Mouse (Mus musculus) midbrain, embryonic 11.5 days (tissue): ENCODE measurements at regions not wholly inside any gene's neighbourhood (a gene's known extent, or its start where the extent isn't known, plus 50 kb on each side); places are given as distances from the start of the nearest gene placed in this dataset.

Experiments used
- ATAC-seq: fragments of 200-750 bp; cut with Nextera tagmentation; 2 replicates; pipeline ENCODE4 v1.8.0; 2017; ENCODE audit warnings: moderate TSS enrichment, moderate library complexity; ENCODE audit not compliant: low FRiP score
- DNase-seq: peaks from one replicate; pipeline ENCODE4 v3.0.0; 2015; ENCODE audit warnings: low spot score; ENCODE audit errors: missing footprints
- H3K27ac ChIP-seq: fragments of 300-500 bp; sonication (generic); 2 replicates; pipeline ENCODE4 v1.5.1; 2014; ENCODE audit warnings: low read depth, low read length
- H3K27me3 ChIP-seq: fragments of 300-500 bp; sonication (generic); 2 replicates; pipeline ENCODE4 v1.6.1; 2014; ENCODE audit warnings: mild to moderate bottlenecking, low read length, moderate library complexity, mixed read lengths; ENCODE audit not compliant: control insufficient read depth, insufficient read depth
- H3K36me3 ChIP-seq: fragments of 300-500 bp; sonication (generic); 2 replicates; pipeline ENCODE4 v1.6.1; 2014; ENCODE audit warnings: mild to moderate bottlenecking, low read length, moderate library complexity, mixed read lengths; ENCODE audit not compliant: control insufficient read depth, insufficient read depth
- H3K4me1 ChIP-seq: fragments of 300-500 bp; sonication (generic); 2 replicates; pipeline ENCODE4 v1.6.1; 2014; ENCODE audit warnings: low read length; ENCODE audit not compliant: control insufficient read depth, insufficient read depth
- H3K4me2 ChIP-seq: fragments of 300-500 bp; sonication (generic); 2 replicates; pipeline ENCODE4 v1.6.1; 2014; ENCODE audit warnings: mild to moderate bottlenecking, moderate library complexity
- H3K4me3 ChIP-seq: fragments of 300-500 bp; sonication (generic); 2 replicates; pipeline ENCODE4 v1.5.1; 2014; ENCODE audit warnings: low read depth, low read length
- H3K9ac ChIP-seq: fragments of 300-500 bp; sonication (generic); 2 replicates; pipeline ENCODE4 v1.6.1; 2014; ENCODE audit warnings: low read length
- H3K9me3 ChIP-seq: fragments of 300-500 bp; sonication (generic); 2 replicates; pipeline ENCODE4 v1.6.1; 2016; ENCODE audit warnings: low read length; ENCODE audit not compliant: control insufficient read depth
- WGBS: fragments of 180-500 bp; shearing (Covaris S2); extraction: QIAGEN DNeasy Blood & Tissue Kit; methylation state at CpG from one replicate; pipeline ENCODE4 v1.1.7; 2014; 5-methylcytosine and 5-hydroxymethylcytosine counted together

DNA sequence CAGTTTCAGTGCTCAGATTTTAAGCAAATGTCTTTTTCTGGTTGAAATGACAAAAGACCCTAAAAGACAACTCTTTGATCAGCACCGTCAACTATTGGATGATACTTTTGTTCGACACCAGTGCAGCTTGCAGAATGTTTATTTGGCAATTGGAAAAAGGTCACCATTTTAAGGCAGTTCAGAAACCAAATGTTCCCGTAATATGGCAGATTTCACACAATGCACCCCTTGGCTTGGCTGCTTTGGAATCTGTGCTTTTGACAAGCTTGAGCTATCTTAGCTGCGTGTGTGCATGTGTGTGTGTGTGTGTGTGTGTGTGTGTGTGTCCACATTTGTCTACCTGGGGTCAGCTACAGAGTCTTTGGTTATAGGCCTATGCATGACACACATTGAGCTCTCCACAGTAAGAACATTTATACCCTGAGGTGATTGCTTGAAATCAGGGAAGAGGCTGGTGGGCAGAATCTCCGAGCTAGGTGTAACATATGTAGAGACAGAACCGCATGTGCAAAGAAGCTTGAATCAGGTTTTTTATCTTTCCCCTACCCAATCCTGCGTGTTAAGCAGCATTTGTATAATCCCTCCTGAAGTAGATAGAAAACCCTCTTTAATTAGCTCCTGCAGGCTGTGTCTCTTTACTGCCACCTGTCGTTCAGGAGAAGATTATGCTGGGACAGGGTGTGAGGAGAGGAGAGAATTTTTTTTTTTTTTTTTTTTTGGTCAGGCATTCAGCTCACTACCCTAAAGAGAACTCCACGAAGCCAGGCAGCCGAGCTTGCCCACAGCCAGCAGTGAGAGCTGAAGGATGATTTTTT is 85.1 kb upstream of the Arrdc4 start:
- Histone ChIP-seq H3K9ac (no peak overlapping the region), H3K4me1 (no peaks in the 10 kb centered on the region), H3K36me3 (no peaks in the 10 kb centered on the region), H3K4me2 (no peak overlapping the region), H3K27ac (no peak overlapping the region), H3K4me3 (no peak overlapping the region), H3K27me3 (no peaks in the 10 kb centered on the region), H3K9me3 (no peaks in the 10 kb centered on the region)
- WGBS: 48% methylated on average over 10 of the region's 10 CpGs
- DNase-seq (no peak), ATAC-seq (peak; percentile 64; the same call in 1 of the 2 replicates)

DNA sequence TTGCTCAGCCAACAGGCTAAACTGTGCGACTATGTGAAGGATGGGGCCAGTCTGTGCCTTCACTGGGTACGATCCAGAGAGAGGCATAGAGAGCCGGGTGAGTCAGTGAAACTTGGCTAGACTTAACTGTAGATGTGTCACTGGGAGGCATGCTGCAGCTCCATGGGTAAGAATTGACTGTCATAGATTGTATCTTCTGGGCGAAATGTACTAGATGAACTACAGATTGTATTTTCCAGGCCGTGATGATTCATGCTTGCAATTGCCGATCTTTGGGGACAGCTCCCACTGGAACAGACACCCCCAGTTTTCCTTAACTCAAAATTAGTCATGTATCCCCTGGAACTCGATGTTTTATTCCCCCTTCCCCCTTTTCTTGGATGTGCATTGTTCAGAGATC is 84.5 kb upstream of the Arrdc4 start:
- ATAC-seq (no peak), DNase-seq (no peak)
- Histone ChIP-seq H3K27me3 (no peaks in the 10 kb centered on the region), H3K9ac (no peak overlapping the region), H3K36me3 (no peaks in the 10 kb centered on the region), H3K27ac (no peak overlapping the region), H3K4me2 (no peak overlapping the region), H3K9me3 (no peaks in the 10 kb centered on the region), H3K4me1 (no peaks in the 10 kb centered on the region), H3K4me3 (no peak overlapping the region)
- 92% methylated on average over 7 of the region's 7 CpGs for WGBS

DNA sequence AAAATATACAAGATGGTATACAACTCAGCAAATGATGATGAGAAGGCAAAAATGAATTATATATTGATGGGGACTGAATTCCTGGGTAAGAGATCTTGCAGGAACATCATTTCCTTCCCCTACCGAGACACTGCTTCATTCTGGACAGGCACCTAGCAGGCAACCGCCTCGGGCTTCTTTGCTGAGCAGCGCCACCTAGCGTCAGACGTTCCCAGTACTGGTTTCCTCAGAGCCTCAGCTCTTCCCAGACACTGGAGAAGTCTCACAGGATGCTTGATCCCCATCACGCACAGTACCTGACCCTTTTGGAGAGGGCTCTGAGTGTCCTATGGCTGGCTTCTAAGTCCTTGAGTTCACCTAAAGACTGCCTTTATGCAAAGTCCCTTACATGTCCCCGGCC is 80.8 kb upstream of the Arrdc4 start:
- no peak overlapping the region for H3K4me2 ChIP-seq
- H3K27me3 ChIP-seq: no peaks in the 10 kb centered on the region
- 15% methylated on average over 8 of the region's 8 CpGs for WGBS
- H3K4me3 ChIP-seq: no peak overlapping the region
- H3K9ac ChIP-seq: no peak overlapping the region
- ATAC-seq: peak; percentile 74; the same call in 1 of the 2 replicates
- no peaks in the 10 kb centered on the region for H3K9me3 ChIP-seq
- no peaks in the 10 kb centered on the region for H3K4me1 ChIP-seq
- no peaks in the 10 kb centered on the region for H3K36me3 ChIP-seq
- H3K27ac ChIP-seq: no peak overlapping the region
- peak; percentile 98 for DNase-seq

DNA sequence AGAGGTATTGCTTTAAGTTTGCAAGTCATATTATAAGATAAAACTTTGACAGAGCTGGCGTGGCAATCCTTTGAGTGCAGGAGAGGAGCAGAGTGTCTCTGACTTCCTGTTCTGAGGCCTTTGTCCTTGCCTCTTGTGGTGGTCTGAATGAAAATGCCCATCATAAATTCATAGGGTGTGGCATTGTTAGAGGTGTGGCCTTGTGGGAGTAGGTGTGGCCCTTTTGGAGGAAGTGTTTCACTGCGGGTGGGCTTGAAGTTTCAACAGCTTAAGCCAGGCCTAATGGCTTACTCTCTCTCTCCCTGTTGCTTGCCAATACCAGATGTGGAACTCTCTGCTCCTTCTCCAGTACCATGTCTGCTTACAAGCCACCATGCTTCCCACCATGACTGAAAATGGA is 75.4 kb upstream of the Arrdc4 start:
- no peaks in the 10 kb centered on the region for H3K9me3 ChIP-seq
- H3K4me1 ChIP-seq: no peaks in the 10 kb centered on the region
- H3K27me3 ChIP-seq: no peaks in the 10 kb centered on the region
- ATAC-seq: no peak
- 84% methylated on average over 2 of the region's 2 CpGs for WGBS
- H3K9ac ChIP-seq: no peak overlapping the region
- no peak overlapping the region for H3K4me2 ChIP-seq
- no peak for DNase-seq
- no peaks in the 10 kb centered on the region for H3K36me3 ChIP-seq
- H3K27ac ChIP-seq: no peak overlapping the region
- H3K4me3 ChIP-seq: no peak overlapping the region

DNA sequence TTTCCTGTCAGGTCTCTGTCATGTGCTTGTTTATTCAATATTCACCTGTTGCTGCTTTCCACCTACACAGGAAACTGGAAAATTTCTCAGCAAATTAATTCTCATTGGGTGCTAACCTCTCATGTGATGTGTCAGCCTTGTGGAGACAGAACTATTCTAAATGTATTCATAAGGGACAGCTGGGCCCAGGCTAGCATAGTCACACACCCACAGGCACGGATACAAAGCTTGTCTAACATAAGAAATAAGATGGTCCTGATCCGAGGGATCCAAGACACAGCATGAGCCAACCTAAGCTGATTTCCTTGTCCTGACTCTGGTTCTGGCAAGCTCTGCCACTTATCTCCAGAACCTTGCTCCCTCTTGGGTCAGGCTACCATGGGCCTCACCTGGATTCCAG is 74.6 kb upstream of the Arrdc4 start:
- Histone ChIP-seq H3K36me3 (no peaks in the 10 kb centered on the region), H3K27ac (no peak overlapping the region), H3K9me3 (no peaks in the 10 kb centered on the region), H3K9ac (no peak overlapping the region), H3K4me3 (no peak overlapping the region), H3K4me1 (no peaks in the 10 kb centered on the region), H3K4me2 (no peak overlapping the region), H3K27me3 (no peaks in the 10 kb centered on the region)
- no peak for DNase-seq
- peak; percentile 33; the same call in 1 of the 2 replicates for ATAC-seq
- 66% methylated on average over 2 of the region's 2 CpGs for WGBS

DNA sequence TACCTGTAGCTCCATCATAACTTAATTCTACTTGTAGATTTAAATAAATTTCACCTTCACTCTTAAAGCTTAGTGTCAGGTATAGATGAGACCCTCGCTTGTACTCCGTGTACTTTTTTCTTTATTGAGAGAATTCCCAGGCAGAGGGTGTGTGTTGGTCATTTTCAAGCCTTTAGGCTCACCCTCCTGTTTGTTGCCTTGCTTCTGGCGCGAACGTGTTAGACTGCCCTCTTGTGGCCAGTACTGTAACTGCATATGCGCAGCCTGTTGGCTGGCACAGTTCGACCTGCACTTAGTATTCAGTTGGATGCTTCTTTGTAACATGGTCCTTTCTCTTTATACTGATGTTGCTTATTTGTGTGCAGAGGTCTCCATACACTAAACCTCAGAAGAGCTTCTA is 74.1 kb upstream of the Arrdc4 start:
- WGBS: 3% methylated on average over 7 of the region's 7 CpGs
- H3K4me1 ChIP-seq: no peaks in the 10 kb centered on the region
- ATAC-seq: peak; percentile 55
- no peaks in the 10 kb centered on the region for H3K27me3 ChIP-seq
- DNase-seq: peak; percentile 97
- no peak overlapping the region for H3K9ac ChIP-seq
- H3K36me3 ChIP-seq: no peaks in the 10 kb centered on the region
- no peaks in the 10 kb centered on the region for H3K9me3 ChIP-seq
- H3K27ac ChIP-seq: no peak overlapping the region
- no peak overlapping the region for H3K4me3 ChIP-seq
- H3K4me2 ChIP-seq: no peak overlapping the region

DNA sequence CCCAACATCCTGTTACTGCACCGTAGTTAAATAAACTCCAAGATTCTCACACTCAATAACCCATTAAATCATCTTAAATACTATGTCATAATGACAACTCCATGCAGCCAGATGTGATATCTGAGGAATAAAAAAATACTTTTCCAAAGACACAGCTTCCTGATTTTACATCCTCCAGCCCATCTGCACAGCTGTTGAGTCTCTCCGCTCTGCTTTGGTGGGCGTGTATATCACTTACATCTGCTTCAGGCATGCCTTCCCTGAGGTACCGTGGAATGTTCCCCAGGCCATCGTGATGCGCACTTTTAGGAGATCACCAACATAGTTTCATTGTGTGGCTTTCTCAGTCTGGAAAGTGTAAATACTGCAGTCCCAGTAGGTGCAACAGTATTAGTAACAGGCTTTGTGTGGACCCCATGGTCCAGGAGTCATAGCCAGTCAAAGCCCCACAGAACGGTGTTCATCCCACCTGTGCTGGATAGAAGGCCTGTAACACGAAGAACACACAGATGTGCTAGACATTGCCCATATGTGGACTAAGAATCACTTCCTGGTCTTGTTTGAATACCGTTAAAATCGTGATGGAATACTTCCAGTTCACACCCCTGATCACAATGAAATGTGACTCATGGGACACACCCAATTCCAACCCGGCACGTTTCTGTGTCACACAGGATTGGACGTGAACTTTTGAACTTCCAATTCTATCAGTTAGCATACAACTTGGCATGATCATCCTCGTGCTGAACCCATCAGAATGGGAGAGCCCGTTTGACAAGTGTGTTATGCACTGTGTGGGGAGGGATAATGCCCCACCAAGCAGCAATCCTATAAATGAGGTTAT is 66.0 kb upstream of the Arrdc4 start:
- no peak overlapping the region for H3K4me3 ChIP-seq
- H3K9me3 ChIP-seq: no peaks in the 10 kb centered on the region
- H3K4me1 ChIP-seq: no peaks in the 10 kb centered on the region
- no peak overlapping the region for H3K9ac ChIP-seq
- ATAC-seq: no peak
- no peaks in the 10 kb centered on the region for H3K27me3 ChIP-seq
- H3K4me2 ChIP-seq: no peak overlapping the region
- H3K36me3 ChIP-seq: no peaks in the 10 kb centered on the region
- 91% methylated on average over 15 of the region's 15 CpGs for WGBS
- H3K27ac ChIP-seq: no peak overlapping the region
- DNase-seq: no peak

DNA sequence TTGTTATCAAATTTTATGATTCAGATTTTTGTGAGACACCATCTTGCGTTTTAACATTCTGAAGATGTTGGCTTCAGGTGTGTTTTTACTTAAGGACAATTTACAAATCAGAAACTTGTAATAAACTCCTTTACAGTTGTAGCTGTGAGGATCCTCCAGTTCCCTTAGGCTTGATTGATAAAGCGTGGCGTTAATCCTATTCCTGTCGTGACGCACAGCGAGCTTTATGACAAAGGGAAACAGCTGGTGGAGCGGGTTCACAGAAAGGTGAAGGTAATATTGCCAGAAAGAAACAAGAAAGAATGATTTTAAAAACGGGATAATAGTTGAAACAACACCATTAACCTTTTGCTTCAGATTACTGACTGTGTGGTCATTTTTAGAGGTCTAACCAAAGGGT is 60.7 kb upstream of the Arrdc4 start:
- no peaks in the 10 kb centered on the region for H3K4me1 ChIP-seq
- WGBS: 43% methylated on average over 8 of the region's 8 CpGs
- H3K27ac ChIP-seq: no peak overlapping the region
- H3K27me3 ChIP-seq: no peaks in the 10 kb centered on the region
- no peak overlapping the region for H3K4me2 ChIP-seq
- ATAC-seq (no peak), DNase-seq (no peak)
- no peak overlapping the region for H3K4me3 ChIP-seq
- no peaks in the 10 kb centered on the region for H3K9me3 ChIP-seq
- no peak overlapping the region for H3K9ac ChIP-seq
- no peaks in the 10 kb centered on the region for H3K36me3 ChIP-seq
